In genomic region chr13:91484303-91484702, GRCm38 (mm10) we compare ENCODE assay signal across 18 mouse cellular contexts. TPM values are rescaled to one million over a fixed set of nuclear protein-coding genes. Genes with fewer than 3 reads are reported as not detected.
DNase-seq lines count a peak whose midpoint lies in the region; ATAC-seq and TF ChIP-seq lines count a peak whose summit lies in the region.
"Had no signal": no experiment of that assay in that cellular context is flagged by ENCODE, and none has a peak within 500 bp of the region (broad histone marks: within the 10 kb centered on the region; RNA-seq: fewer than 3 reads in every experiment).

No protein-coding gene starts in this region.

- TF ChIP-seq CTCF in liver, postnatal 0 days (IDR thresholded peaks at IDR 0.05; ENCODE audit: low read depth) = no peak

- H3K27ac ChIP-seq in liver, postnatal 0 days (ENCODE audit: low read depth) = no peak overlapping the region
- H3K27ac ChIP-seq: forebrain, embryonic 15.5 days; heart, embryonic 15.5 days; hindbrain, embryonic 15.5 days; limb, embryonic 13.5 days; midbrain, embryonic 10.5 days had no signal

- H3K4me2 ChIP-seq in liver, postnatal 0 days (ENCODE audit: low read depth, low read length) = peak overlapping the region; percentile 34
- H3K4me2 ChIP-seq: forebrain, embryonic 15.5 days; heart, embryonic 15.5 days; hindbrain, embryonic 15.5 days; limb, embryonic 13.5 days had no signal

- H3K4me1 ChIP-seq in liver, postnatal 0 days (ENCODE audit: insufficient read depth) = no peaks in the 10 kb centered on the region
- H3K4me1 ChIP-seq: heart, embryonic 15.5 days; midbrain, embryonic 10.5 days had no signal

- peak; percentile 93 for ATAC-seq in CD4-positive, CD25-positive, alpha-beta regulatory T cell, adult 4 months
- ATAC-seq in granulocyte monocyte progenitor cell, adult 5-6 weeks (replicated peaks; ENCODE audit: poor library complexity, severe bottlenecking) = peak; percentile 71
- ATAC-seq in liver, postnatal 0 days = no peak
- ATAC-seq: forebrain, embryonic 15.5 days; lung, postnatal 0 days had no signal

- H3K4me3 ChIP-seq in liver, postnatal 0 days (ENCODE audit: low read depth, low read length) = no peak overlapping the region
- H3K4me3 ChIP-seq: forebrain, embryonic 15.5 days; heart, embryonic 15.5 days; hindbrain, embryonic 15.5 days; limb, embryonic 13.5 days; midbrain, embryonic 10.5 days had no signal

- H3K27me3 ChIP-seq in liver, postnatal 0 days (ENCODE audit: insufficient read depth, low read length) = no peaks in the 10 kb centered on the region
- H3K27me3 ChIP-seq: forebrain, embryonic 15.5 days; heart, embryonic 15.5 days; hindbrain, embryonic 15.5 days; limb, embryonic 13.5 days had no signal

- DNase-seq in 416B (ENCODE audit: low read depth) (peak; percentile 75), MN1 (ENCODE audit: low spot score) (no peak)
- no peak for DNase-seq in liver, postnatal 0 days
- DNase-seq in kidney, postnatal 25 days = no peak
- DNase-seq in heart, postnatal 36 days = no peak
- no peak for DNase-seq in heart, postnatal 4 days
- DNase-seq: adrenal gland, adult 2 months; cerebellum, adult 11-12 months; heart, adult 11 months; kidney, adult 8-10 months had no signal

- no peak for TF ChIP-seq EP300 in liver, postnatal 0 days (IDR thresholded peaks at IDR 0.05; ENCODE audit: low read depth)

- intact Hi-C loops in heart, postnatal 36 days (cut with DNase I) = no loop called here

- H3K36me3 ChIP-seq in liver, postnatal 0 days (replicated peaks; ENCODE audit: insufficient read depth, low read length) = no peaks in the 10 kb centered on the region
- H3K36me3 ChIP-seq: forebrain, embryonic 15.5 days; heart, embryonic 15.5 days; hindbrain, embryonic 15.5 days; limb, embryonic 13.5 days had no signal

- H3K9me3 ChIP-seq in liver, postnatal 0 days (ENCODE audit: low read length) = no peaks in the 10 kb centered on the region
- H3K9me3 ChIP-seq: forebrain, embryonic 15.5 days; heart, embryonic 15.5 days; hindbrain, embryonic 15.5 days; limb, embryonic 13.5 days; midbrain, embryonic 10.5 days had no signal

- H3K9ac ChIP-seq in liver, postnatal 0 days (replicated peaks) = no peak overlapping the region
- H3K9ac ChIP-seq: forebrain, embryonic 15.5 days; heart, embryonic 15.5 days; hindbrain, embryonic 15.5 days; limb, embryonic 13.5 days had no signal

- 22% methylated on average over 1 of the region's 1 CpGs for WGBS in liver, postnatal 0 days (ENCODE audit: insufficient replicate concordance)

RNA-seq across cellular contexts. Expression of gene Ssbp2, which starts 24.2 kb away (rescaled TPM):
- polyA plus RNA-seq in CD4-positive, CD25-positive, alpha-beta regulatory T cell, adult 4 months (2017; shearing (Covaris generic)) = 100 to 1,000 TPM; 196 to 205 TPM
- 49.7 and 56.9 TPM in 2 replicates for total RNA-seq in granulocyte monocyte progenitor cell, adult 5-6 weeks (2014; fragmentation: Nextera tagmentation)
- 23.1 and 26.5 TPM in 2 replicates for total RNA-seq in granulocyte monocyte progenitor cell, adult 5-6 weeks (2017)
- 18.8 and 21.6 TPM in 2 replicates for polyA plus RNA-seq in liver, postnatal 0 days (2015; fragmentation: Nextera tagmentation; extraction: Ambion mirVana)
- total RNA-seq in heart, postnatal 36 days (2021) = 10 to 100 TPM; 43.7 TPM
- total RNA-seq in heart, postnatal 4 days (2021) = 10 to 100 TPM; 56.3 to 62.0 TPM
